Mouse (Mus musculus) CH12.LX (cell line): ENCODE measurements at regions not wholly inside any gene's neighbourhood (a gene's known extent, or its start where the extent isn't known, plus 50 kb on each side); places are given as distances from the start of the nearest gene placed in this dataset.

Experiments used
- CHD2 ChIP-seq: IDR thresholded peaks from 2 replicates; pipeline ENCODE4 v1.6.1; 2011; ENCODE audit warnings: low read length, improper control_type of control experiment
- GABPA ChIP-seq: IDR thresholded peaks from 2 replicates; pipeline ENCODE4 v1.6.1; 2012; ENCODE audit warnings: low read depth, low read length, improper control_type of control experiment, inconsistent platforms; ENCODE audit not compliant: insufficient replicate concordance
- ZC3H11A ChIP-seq: IDR thresholded peaks from 2 replicates; pipeline ENCODE4 v1.6.1; 2012; ENCODE audit warnings: low read depth, mild to moderate bottlenecking, inconsistent platforms, low read length, improper control_type of control experiment

GRCm38 (mm10) chr6:101793986-101794385, 416.3 kb upstream of the Pdzrn3 start:
- TF ChIP-seq CHD2 (no peak), GABPA (no peak), ZC3H11A (no peak)
